ENCODE assay signal across 8 mouse cellular contexts in the genomic region with DNA sequence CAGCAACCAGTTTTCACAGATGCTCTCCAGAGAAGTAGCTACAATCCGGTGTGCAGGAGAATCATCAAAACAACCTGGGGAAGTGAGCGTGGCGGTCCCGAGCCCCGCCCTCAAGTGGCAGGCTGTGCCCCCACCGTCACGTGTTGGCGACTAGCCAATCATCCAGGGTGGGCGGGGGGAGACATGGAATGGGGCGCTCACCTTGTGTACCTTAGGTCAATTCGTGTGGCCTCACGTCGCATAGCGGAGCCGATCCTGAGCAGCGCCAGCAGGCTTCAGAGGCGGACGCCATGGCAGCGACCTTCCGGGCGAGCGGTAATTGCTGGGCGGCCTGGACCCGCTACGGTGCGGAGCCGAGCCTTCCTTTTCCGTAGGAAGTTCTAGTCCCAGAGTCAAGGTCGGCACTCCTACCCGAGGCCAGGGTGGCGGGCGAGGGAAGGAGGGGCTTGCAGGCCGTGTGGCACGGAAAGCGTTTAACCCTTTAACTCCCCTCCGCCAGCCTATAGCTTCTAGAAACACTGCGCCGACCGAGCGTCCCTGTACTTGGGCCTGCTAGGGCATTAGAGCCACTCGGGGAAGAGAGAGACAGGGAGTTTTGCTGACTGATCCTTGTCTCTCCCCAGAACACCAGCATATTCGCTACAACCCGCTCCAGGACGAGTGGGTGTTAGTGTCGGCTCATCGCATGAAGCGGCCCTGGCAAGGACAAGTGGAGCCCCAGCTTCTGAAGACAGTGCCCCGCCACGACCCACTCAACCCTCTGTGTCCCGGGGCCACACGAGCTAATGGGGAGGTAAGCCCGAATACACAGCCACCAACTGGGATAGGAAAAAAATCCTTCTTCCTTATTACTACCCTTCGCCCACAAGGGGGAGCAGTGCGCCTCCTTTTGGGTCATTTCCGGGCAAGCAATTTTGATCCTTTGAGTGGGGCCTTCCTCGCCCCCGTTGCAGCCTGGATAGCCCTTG. TPM values are rescaled to one million over a fixed set of nuclear protein-coding genes. Genes with fewer than 3 reads are reported as not detected.
DNase-seq lines count a peak whose midpoint lies in the region; ATAC-seq and TF ChIP-seq lines count a peak whose summit lies in the region.

Gene Sigmar1, minus strand, starts transcription at position 820 of the 968 bp plus-strand sequence.

- peak within 1 kb of the TSS; percentile 93 for H3K4me2 ChIP-seq in forebrain, embryonic 13.5 days
- peak within 1 kb of the TSS; percentile 93 for H3K4me2 ChIP-seq in heart, postnatal 0 days (ENCODE audit: low read depth, low read length)
- peak within 1 kb of the TSS; percentile 94 for H3K4me2 ChIP-seq in liver, embryonic 15.5 days
- H3K4me2 ChIP-seq in neural tube, embryonic 11.5 days (ENCODE audit: low read depth): peak within 1 kb of the TSS; percentile 98
- peak within 1 kb of the TSS; percentile 77 for H3K4me2 ChIP-seq in stomach, embryonic 16.5 days (ENCODE audit: low read depth, low read length)

- H3K9ac ChIP-seq in forebrain, embryonic 13.5 days: peak within 1 kb of the TSS; percentile 75
- H3K9ac ChIP-seq in heart, postnatal 0 days (replicated peaks; ENCODE audit: low read depth, low read length): peak within 1 kb of the TSS; percentile 91
- peak within 1 kb of the TSS; percentile 75 for H3K9ac ChIP-seq in liver, embryonic 15.5 days
- H3K9ac ChIP-seq in neural tube, embryonic 11.5 days (ENCODE audit: low read length): peak within 1 kb of the TSS; percentile 67
- H3K9ac ChIP-seq in stomach, embryonic 16.5 days (ENCODE audit: low read length): peak within 1 kb of the TSS; percentile 80

- peak; percentile 78 for DNase-seq in c-Kit-positive CD71-positive TER-119-positive erythroid progenitor cells, embryonic 14.5 days (ENCODE audit: low spot score)
- peak; percentile 87 for DNase-seq in heart, postnatal 0 days (ENCODE audit: low spot score)
- DNase-seq in kidney, postnatal 4 days: peak; percentile 90 to 94
- DNase-seq in neural tube, embryonic 11.5 days (ENCODE audit: low spot score): peak; percentile 83

- under 1% methylated on average over 57 of the region's 57 CpGs for WGBS in forebrain, embryonic 13.5 days
- WGBS in heart, postnatal 0 days: under 1% methylated on average over 57 of the region's 57 CpGs
- WGBS in liver, embryonic 15.5 days (ENCODE audit: insufficient replicate concordance): under 1% methylated on average over 57 of the region's 57 CpGs
- WGBS in neural tube, embryonic 11.5 days: under 1% methylated on average over 57 of the region's 57 CpGs
- under 1% methylated on average over 57 of the region's 57 CpGs for WGBS in stomach, embryonic 16.5 days

- H3K4me1 ChIP-seq in E14TG2a.4 (replicated peaks; ENCODE audit: low read depth, low read length): peaks cover 54% of the 10 kb centered on the region
- H3K4me1 ChIP-seq in forebrain, embryonic 13.5 days: peaks cover 20% of the 10 kb centered on the region
- H3K4me1 ChIP-seq in heart, postnatal 0 days (ENCODE audit: control insufficient read depth, insufficient read depth): peaks cover 20% of the 10 kb centered on the region
- peaks cover 49% of the 10 kb centered on the region for H3K4me1 ChIP-seq in liver, embryonic 15.5 days (replicated peaks)
- peaks cover 8% of the 10 kb centered on the region; the same call in 1 of the 2 replicates for H3K4me1 ChIP-seq in neural tube, embryonic 11.5 days (ENCODE audit: control insufficient read depth, insufficient read depth, low read length)
- peaks cover 16% of the 10 kb centered on the region for H3K4me1 ChIP-seq in stomach, embryonic 16.5 days (ENCODE audit: control insufficient read depth, insufficient read depth, low read length)

- peaks cover 31% of the 10 kb centered on the region for H3K36me3 ChIP-seq in E14TG2a.4 (ENCODE audit: insufficient read depth, low read length)
- no peaks in the 10 kb centered on the region for H3K36me3 ChIP-seq in forebrain, embryonic 13.5 days (ENCODE audit: poor library complexity, severe bottlenecking)
- H3K36me3 ChIP-seq in heart, postnatal 0 days (replicated peaks; ENCODE audit: control insufficient read depth, insufficient read depth, low read length): peaks cover 21% of the 10 kb centered on the region
- peaks cover 24% of the 10 kb centered on the region for H3K36me3 ChIP-seq in liver, embryonic 15.5 days (replicated peaks)
- H3K36me3 ChIP-seq in neural tube, embryonic 11.5 days (ENCODE audit: control insufficient read depth, insufficient read depth, low read length): no peaks in the 10 kb centered on the region; the same call in 1 of the 2 replicates
- no peaks in the 10 kb centered on the region for H3K36me3 ChIP-seq in stomach, embryonic 16.5 days (ENCODE audit: control insufficient read depth, insufficient read depth, low read length)

- H3K4me3 ChIP-seq in E14TG2a.4 (replicated peaks; ENCODE audit: low read length): peak within 1 kb of the TSS; percentile 94
- H3K4me3 ChIP-seq in forebrain, embryonic 13.5 days: peak within 1 kb of the TSS; percentile 66
- H3K4me3 ChIP-seq in heart, postnatal 0 days (ENCODE audit: low read depth, low read length): peak within 1 kb of the TSS; percentile 76
- peak within 1 kb of the TSS; percentile 80 for H3K4me3 ChIP-seq in liver, embryonic 15.5 days (replicated peaks)
- H3K4me3 ChIP-seq in neural tube, embryonic 11.5 days (ENCODE audit: low read depth, low read length): peak within 1 kb of the TSS; percentile 67
- H3K4me3 ChIP-seq in stomach, embryonic 16.5 days (replicated peaks; ENCODE audit: low read length): peak within 1 kb of the TSS; percentile 74

- peak; percentile 73 for ATAC-seq in forebrain, embryonic 13.5 days
- ATAC-seq in heart, postnatal 0 days (ENCODE audit: insufficient read depth, low read depth): peak; percentile 64
- ATAC-seq in liver, embryonic 15.5 days (ENCODE audit: insufficient read depth): peak; percentile 75
- ATAC-seq in neural tube, embryonic 11.5 days (ENCODE audit: insufficient read depth, low FRiP score, low TSS enrichment): peak; percentile 62
- peak; percentile 70 for ATAC-seq in stomach, embryonic 16.5 days (ENCODE audit: insufficient read depth, low FRiP score)

- TF ChIP-seq CTCF in E14TG2a.4 (conservative IDR thresholded peaks at IDR 0.05; ENCODE audit: low read length): peak; percentile 57
- peak; percentile 89 for TF ChIP-seq CTCF in heart, postnatal 0 days (IDR thresholded peaks at IDR 0.05; ENCODE audit: low read depth)

- no peaks in the 10 kb centered on the region; the same call in 1 of the 2 replicates for H3K27me3 ChIP-seq in E14TG2a.4 (ENCODE audit: insufficient read depth, low read length)
- H3K27me3 ChIP-seq in forebrain, embryonic 13.5 days: no peaks in the 10 kb centered on the region
- H3K27me3 ChIP-seq in heart, postnatal 0 days (ENCODE audit: control insufficient read depth, insufficient read depth, low read length): no peaks in the 10 kb centered on the region
- no peaks in the 10 kb centered on the region for H3K27me3 ChIP-seq in liver, embryonic 15.5 days
- H3K27me3 ChIP-seq in neural tube, embryonic 11.5 days (ENCODE audit: control insufficient read depth, insufficient read depth, low read length): no peaks in the 10 kb centered on the region
- no peaks in the 10 kb centered on the region for H3K27me3 ChIP-seq in stomach, embryonic 16.5 days (ENCODE audit: control insufficient read depth, insufficient read depth, low read length)

- TF ChIP-seq EP300 in heart, postnatal 0 days (IDR thresholded peaks at IDR 0.05; ENCODE audit: low read depth): peak; percentile 17; the same call in 1 of the 2 replicates

- no peaks in the 10 kb centered on the region for H3K9me3 ChIP-seq in E14TG2a.4 (ENCODE audit: low read length)
- no peaks in the 10 kb centered on the region for H3K9me3 ChIP-seq in forebrain, embryonic 13.5 days (replicated peaks)
- no peaks in the 10 kb centered on the region for H3K9me3 ChIP-seq in heart, postnatal 0 days (replicated peaks; ENCODE audit: control insufficient read depth, low read length)
- H3K9me3 ChIP-seq in liver, embryonic 15.5 days (replicated peaks): no peaks in the 10 kb centered on the region
- H3K9me3 ChIP-seq in neural tube, embryonic 11.5 days (ENCODE audit: control insufficient read depth, low read length): no peaks in the 10 kb centered on the region
- H3K9me3 ChIP-seq in stomach, embryonic 16.5 days (replicated peaks; ENCODE audit: control insufficient read depth, low read length): no peaks in the 10 kb centered on the region

- H3K27ac ChIP-seq in forebrain, embryonic 13.5 days: peak within 1 kb of the TSS; percentile 70
- peak within 1 kb of the TSS; percentile 96 for H3K27ac ChIP-seq in heart, postnatal 0 days (ENCODE audit: low read depth)
- H3K27ac ChIP-seq in liver, embryonic 15.5 days (replicated peaks): peak within 1 kb of the TSS; percentile 90
- peak within 1 kb of the TSS; percentile 53; the same call in 1 of the 2 replicates for H3K27ac ChIP-seq in neural tube, embryonic 11.5 days (ENCODE audit: low read depth, low read length)
- H3K27ac ChIP-seq in stomach, embryonic 16.5 days (ENCODE audit: low read length): peak within 1 kb of the TSS; percentile 90

RNA-seq across cellular contexts. Expression of gene Sigmar1, which starts in this region (rescaled TPM):
- polyA plus RNA-seq in forebrain, embryonic 13.5 days (2015; fragmentation: Nextera tagmentation; extraction: Ambion mirVana): 47.5 and 55.4 TPM in 2 replicates
- total RNA-seq in heart, postnatal 0 days (2014; rRNA removed; ENCODE audit: low replicate concordance): 40.9 and 57.4 TPM in 2 replicates
- 33.4 and 37.1 TPM in 2 replicates for polyA plus RNA-seq in heart, postnatal 0 days (2015; fragmentation: Nextera tagmentation; extraction: Ambion mirVana)
- 47.3 and 59.1 TPM in 2 replicates for polyA plus RNA-seq in liver, embryonic 15.5 days (2015; fragmentation: Nextera tagmentation; extraction: Ambion mirVana)
- 77.8 and 83.7 TPM in 2 replicates for polyA plus RNA-seq in neural tube, embryonic 11.5 days (2014; fragmentation: Nextera tagmentation; extraction: Ambion mirVana)
- 76.9 and 88.4 TPM in 2 replicates for polyA plus RNA-seq in stomach, embryonic 16.5 days (2015; fragmentation: Nextera tagmentation; extraction: Ambion mirVana)

Comparison
In these comparisons a context has a peak if more than half of its experiments do, and no peak if none do; other contexts are left out.
1. Peak in every context shown above with its lines: DNase-seq, ATAC-seq, H3K4me3 ChIP-seq and H3K27ac ChIP-seq.